Mouse (Mus musculus): Measurements from ENCODE around the gene Olfr1080. TPM values are rescaled to one million over a fixed set of nuclear protein-coding genes. Genes with fewer than 3 reads are reported as not detected.

Gene Olfr1080
- total RNA-seq (2023): not detected in 2 replicates

GRCm38 (mm10) chr2:86558135-86558534 is at the start of gene Olfr1080:
Olfr1080 (minus strand) TSS chr2:86558235.

DNA sequence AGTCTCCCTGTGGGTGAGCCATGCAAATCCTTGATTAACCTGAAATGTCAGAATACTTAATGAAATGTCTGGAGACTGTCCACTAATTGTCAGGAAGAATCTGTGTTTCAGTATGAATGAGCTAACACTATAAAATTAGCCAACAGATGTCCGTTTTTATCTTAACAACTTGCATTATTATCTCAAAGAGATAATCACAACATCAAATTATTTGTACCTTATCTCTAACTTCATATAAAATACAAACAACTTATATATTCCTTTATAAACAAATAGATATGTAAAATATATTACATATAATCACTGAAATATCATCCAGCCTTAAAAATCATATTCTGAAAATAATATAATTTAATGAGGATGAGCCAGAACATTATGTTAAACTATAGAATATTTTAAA is 40.8 kb upstream of the Olfr1080 start, which contains the start of gene Olfr1082:
Gene Olfr1082 (minus strand): TSS at position 101 of the 400 bp plus-strand sequence.

GRCm38 (mm10) chr2:86542380-86542779 is 15.7 kb downstream of the Olfr1080 start, which contains the start of gene Olfr1079:
Olfr1079 (minus strand) TSS chr2:86542480.

DNA sequence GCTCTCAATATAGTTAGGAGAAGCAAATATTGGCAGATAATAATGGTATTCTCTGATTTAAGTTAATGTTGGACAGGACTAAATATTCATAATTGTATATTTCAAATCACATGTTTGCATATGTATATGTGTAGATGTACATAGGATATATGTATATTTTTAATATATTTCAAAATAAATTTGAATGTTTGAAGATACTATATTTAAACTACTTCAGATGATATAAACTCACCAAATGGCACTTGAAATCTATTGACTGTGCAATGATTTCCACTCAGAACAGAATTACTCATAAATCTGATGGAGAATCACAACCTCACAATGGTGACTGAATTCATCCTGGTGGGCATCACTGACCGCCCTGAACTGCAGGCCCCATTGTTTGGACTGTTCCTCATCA is 49.9 kb downstream of the Olfr1080 start, which contains the start of gene Olfr1076:
Gene Olfr1076 (plus strand): TSS at position 301 of the 400 bp plus-strand sequence.

Other genes with a start within 250 kb of the Olfr1080 start
- gene Olfr1053, start 243.0 kb downstream of the Olfr1080 start, total RNA-seq (2023): not detected in 2 replicates
- gene Olfr1054, start 222.8 kb downstream of the Olfr1080 start, total RNA-seq (2023): not detected in 2 replicates
- gene Olfr1055, start 208.0 kb downstream of the Olfr1080 start, total RNA-seq (2023): not detected in 2 replicates
- gene Olfr1056, start 195.8 kb downstream of the Olfr1080 start, total RNA-seq (2023): not detected in 2 replicates
- not detected in 2 replicates for gene Olfr1057, start 179.8 kb downstream of the Olfr1080 start, total RNA-seq (2023)
- not detected in 2 replicates for gene Olfr1058, start 169.7 kb downstream of the Olfr1080 start, total RNA-seq (2023)
- not detected in 2 replicates for gene Olfr1061, start 144.2 kb downstream of the Olfr1080 start, total RNA-seq (2023)
- gene Olfr1062, start 131.5 kb downstream of the Olfr1080 start, total RNA-seq (2023): not detected in 2 replicates
- gene Olfr1065, start 107.6 kb downstream of the Olfr1080 start, total RNA-seq (2023): not detected in 2 replicates
- not detected in 2 replicates for gene Olfr1066, start 102.0 kb downstream of the Olfr1080 start, total RNA-seq (2023)
- gene Olfr228, start 70.8 kb downstream of the Olfr1080 start, total RNA-seq (2023): not detected in 2 replicates
- gene Olfr1076, start 49.8 kb downstream of the Olfr1080 start, total RNA-seq (2023): not detected in 2 replicates
- gene Olfr1079, start 15.8 kb downstream of the Olfr1080 start, total RNA-seq (2023): not detected in 2 replicates
- not detected in 2 replicates for gene Olfr1082, start 40.7 kb upstream of the Olfr1080 start, total RNA-seq (2023)
- not detected in 2 replicates for gene Olfr1084, start 81.5 kb upstream of the Olfr1080 start, total RNA-seq (2023)
- not detected in 2 replicates for gene Olfr1085, start 103.8 kb upstream of the Olfr1080 start, total RNA-seq (2023)
- gene Olfr1086, start 121.9 kb upstream of the Olfr1080 start, total RNA-seq (2023): not detected in 2 replicates
- gene Olfr1087, start 140.2 kb upstream of the Olfr1080 start, total RNA-seq (2023): not detected in 2 replicates
- gene Olfr1089, start 175.5 kb upstream of the Olfr1080 start, total RNA-seq (2023): not detected in 2 replicates
- not detected in 2 replicates for gene Olfr1090, start 200.8 kb upstream of the Olfr1080 start, total RNA-seq (2023)
- not detected in 2 replicates for gene Olfr1093, start 224.2 kb upstream of the Olfr1080 start, total RNA-seq (2023)

Measured in neutrophil, adult 65 days (primary cell).